Mouse (Mus musculus) liver (tissue): ENCODE measurements at regions not wholly inside any gene's neighbourhood (a gene's known extent, or its start where the extent isn't known, plus 50 kb on each side); places are given as distances from the start of the nearest gene placed in this dataset.

ENCODE experiments used
- DNase-seq: peaks from one replicate; pipeline ENCODE4 v3.0.0-alpha.2; 2020; ENCODE audit warnings: mixed read lengths

GRCm38 (mm10) chr6:97741427-97741826 is 65.4 kb upstream of the Mitf start:
- DNase-seq = no peak

GRCm38 (mm10) chr6:97740851-97741201 is 66.0 kb upstream of the Mitf start:
- no peak for DNase-seq

GRCm38 (mm10) chr6:97740107-97740850 is 66.6 kb upstream of the Mitf start:
- peak; percentile 21 for DNase-seq

- DNase-seq = no peak
These were observed 68.0 kb upstream of the Mitf start for GRCm38 (mm10) chr6:97738846-97739245.

GRCm38 (mm10) chr6:97730835-97731234 is 76.0 kb upstream of the Mitf start:
- DNase-seq = no peak

- no peak for DNase-seq
These were observed 88.5 kb upstream of the Mitf start for GRCm38 (mm10) chr6:97718184-97718910.

- no peak for DNase-seq
These were observed 90.1 kb upstream of the Frmd4b start for GRCm38 (mm10) chr6:97707401-97707800.

- no peak for DNase-seq
These were observed 87.0 kb upstream of the Frmd4b start for GRCm38 (mm10) chr6:97704361-97704760.

- no peak for DNase-seq
These were observed 82.4 kb upstream of the Frmd4b start for GRCm38 (mm10) chr6:97699752-97700098.

- no peak for DNase-seq
These were observed 81.9 kb upstream of the Frmd4b start for GRCm38 (mm10) chr6:97699054-97699751.

- no peak for DNase-seq
These were observed 75.9 kb upstream of the Frmd4b start for GRCm38 (mm10) chr6:97693281-97693680.

- no peak for DNase-seq
These were observed 73.8 kb upstream of the Frmd4b start for GRCm38 (mm10) chr6:97691136-97691535.

- DNase-seq = no peak
These were observed 67.0 kb upstream of the Frmd4b start for GRCm38 (mm10) chr6:97684335-97684734.

GRCm38 (mm10) chr6:97682213-97682612 is 64.9 kb upstream of the Frmd4b start:
- DNase-seq = no peak

- DNase-seq = no peak
These were observed 57.9 kb upstream of the Frmd4b start for GRCm38 (mm10) chr6:97675181-97675756.

- DNase-seq = no peak
These were observed 49.7 kb upstream of the Frmd4b start for GRCm38 (mm10) chr6:97666818-97667629.
